Mouse (Mus musculus): Measurements from ENCODE around the gene C1qtnf2.

Gene C1qtnf2

DNA sequence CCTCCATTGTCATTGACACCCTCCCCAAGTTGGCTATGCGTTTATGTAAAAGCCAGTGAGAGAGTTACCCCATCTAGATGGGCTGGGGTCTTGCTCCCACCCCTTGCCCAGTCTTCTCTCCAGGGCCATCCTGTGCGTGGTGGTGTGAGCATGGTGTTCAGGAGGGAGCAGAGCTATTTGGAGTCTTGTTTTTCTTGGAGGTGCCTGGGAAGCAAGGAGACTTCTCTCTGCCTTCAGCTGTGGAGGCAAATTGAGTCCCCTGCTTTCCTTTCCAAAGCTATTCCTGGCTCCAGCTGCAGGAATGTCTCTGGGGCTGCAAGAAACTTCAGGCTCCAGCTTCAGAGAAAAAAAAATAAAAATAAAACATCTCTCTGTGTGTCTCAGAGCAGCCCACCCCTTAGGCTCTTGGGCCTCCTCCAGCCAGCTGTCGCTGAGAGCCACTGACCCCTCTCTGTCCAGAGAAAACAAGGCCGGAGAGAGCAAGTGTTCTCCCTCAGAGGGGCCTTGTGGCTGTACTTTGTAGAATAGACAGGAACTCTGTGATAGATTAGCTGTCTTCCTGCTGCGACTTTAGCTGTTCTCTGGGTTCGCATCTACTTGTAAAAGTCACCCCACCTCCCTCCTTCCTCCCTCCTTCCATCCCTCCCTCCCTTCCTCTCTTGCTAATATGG lies 9.2 kb downstream of the C1qtnf2 start:
- DNase-seq (ENCODE audit: low spot score) = no peak

DNA sequence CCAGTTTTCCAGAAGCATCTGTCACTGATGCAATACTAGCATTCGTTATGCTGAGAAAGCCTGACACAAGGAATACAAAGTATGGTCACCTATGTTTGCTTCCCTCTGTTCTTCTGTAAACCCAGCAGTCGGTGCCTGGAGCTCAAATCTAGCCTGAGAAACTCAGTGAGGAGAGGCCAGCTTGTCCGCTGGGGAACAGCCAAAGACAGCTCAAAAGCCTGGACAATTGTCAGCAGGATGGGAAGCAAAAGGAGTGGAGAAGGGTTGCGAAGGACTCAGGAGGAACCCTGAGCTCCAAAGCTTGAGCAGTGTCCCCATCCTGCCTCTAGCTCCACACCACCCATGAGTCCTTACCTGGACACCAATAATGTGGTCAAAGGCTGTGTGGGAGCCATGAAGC lies 10.0 kb downstream of the C1qtnf2 start:
- DNase-seq (ENCODE audit: low spot score) = no peak

DNA sequence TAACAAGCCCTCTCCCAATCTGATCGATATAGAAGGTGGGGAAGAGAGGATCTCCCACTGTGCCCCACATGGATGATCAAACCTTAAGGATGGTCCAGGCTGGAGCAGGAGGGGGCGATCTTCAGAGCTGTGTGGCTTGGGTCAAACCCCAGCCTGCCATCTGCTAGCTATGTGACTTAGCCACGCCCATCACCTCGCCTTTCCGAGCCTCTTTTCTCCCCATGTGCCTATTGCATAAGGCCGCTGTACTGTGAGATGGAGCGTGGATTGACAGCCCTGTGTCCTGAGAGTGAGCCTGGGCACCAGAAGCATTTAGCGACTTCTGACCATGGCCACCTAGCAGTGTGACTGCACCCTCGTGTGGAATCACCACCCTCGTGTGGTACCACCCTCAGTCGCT lies 10.6 kb downstream of the C1qtnf2 start:
- DNase-seq (ENCODE audit: low spot score) = no peak

DNA sequence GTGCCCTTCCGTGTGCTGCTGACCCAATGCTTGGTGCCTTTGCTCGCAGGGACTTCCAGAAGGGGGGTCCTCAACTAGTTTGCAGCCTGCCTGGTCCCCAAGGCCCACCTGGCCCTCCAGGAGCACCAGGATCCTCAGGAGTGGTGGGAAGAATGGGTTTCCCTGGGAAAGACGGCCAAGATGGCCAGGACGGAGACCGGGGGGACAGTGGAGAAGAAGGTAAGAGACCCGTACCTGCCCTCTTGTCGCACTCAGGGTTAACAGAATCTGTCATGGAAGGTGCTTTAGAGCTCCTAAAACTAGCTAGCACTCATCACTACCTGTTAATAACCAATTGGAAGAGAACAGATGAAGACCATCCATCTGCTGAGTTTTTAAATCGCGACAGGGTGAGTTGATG lies 11.8 kb downstream of the C1qtnf2 start:
- DNase-seq (ENCODE audit: low spot score) = no peak

DNA sequence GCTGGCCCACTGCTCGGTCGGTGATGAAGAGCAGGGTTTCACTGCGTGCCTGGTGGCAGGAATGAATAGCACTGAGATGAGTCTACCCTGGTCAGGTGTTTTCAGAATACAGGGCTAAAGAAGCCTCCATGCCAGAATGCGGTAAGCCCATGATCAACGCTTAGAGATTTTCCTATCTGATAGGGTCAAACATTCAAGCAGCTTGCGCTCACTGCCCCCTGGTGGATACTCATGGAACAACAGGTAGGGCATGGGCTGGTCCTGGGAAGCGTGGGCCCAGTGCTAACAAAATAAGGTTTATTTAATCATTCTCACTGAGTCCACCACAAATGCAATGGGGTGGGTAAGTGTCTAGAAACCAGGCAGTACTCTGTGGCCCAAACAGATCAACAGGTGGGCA lies 18.6 kb downstream of the C1qtnf2 start:
- peak; percentile 33 for DNase-seq (ENCODE audit: low spot score)

DNA sequence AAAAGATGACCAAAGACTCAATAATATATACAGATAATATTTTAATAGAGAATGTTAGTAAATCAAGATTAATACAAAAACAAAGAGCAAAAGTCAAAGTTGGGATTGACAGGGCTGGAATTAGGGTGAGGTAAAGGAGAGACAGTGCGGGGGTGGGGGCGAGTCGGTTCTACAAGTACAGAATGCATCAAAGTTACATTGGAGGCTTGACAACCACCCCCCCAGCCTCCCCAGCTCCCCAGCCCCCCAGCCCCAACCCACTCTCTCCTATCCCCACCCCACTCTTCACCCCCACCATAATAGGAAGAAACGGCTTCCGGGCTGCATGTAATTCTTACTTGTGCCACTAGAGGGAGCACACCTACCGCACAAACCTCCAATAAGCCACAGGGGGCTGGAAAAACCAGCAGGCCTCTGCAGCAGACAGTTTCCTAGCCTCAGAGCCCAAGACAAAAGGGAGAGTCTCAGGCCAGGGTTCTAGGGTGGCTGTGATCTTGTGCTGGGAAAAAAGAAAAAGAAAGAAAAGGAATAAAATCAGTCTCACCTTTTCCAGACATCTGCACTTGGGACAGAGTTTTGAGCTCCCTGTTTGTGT lies 19.8 kb downstream of the C1qtnf2 start:
- no peak for DNase-seq (ENCODE audit: low spot score)

DNA sequence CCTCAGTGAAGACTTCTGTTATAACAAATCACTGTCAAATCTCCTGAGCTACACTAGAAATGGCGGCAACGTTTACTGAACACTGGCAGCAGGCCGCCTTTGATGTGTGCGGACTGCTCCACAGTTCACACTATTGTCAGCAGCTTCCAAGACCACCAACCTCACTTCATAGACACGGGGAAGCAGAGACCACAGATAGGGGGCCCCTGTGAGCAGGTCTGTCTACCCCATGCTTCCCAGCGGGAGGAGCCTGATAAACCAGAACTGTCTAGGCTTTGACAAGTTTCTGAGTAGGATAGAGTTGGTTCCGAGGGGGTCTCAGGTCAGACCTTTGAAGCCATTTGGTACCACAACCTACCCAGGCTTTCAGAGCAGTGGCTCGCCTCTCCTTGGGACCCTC lies 21.0 kb downstream of the C1qtnf2 start:
- no peak for DNase-seq (ENCODE audit: low spot score)

DNA sequence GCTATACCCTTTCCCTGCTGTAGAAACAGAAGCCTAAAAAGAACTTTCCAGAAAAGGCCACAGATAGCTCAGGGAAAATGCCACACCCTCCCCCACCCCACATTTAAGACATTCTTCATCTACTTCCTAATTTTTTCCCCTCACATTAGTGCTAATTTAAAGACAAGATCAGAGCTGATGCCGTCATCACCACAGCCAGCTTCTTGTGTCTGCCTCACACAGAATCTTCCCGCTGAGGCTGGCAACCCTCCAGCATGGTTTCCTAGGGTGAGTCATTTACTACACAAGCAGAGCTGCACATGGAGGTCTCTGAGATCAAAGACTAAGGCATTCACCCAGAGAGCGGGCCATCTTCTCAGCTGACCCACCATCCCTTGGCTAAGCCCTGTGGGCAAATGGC lies 21.5 kb downstream of the C1qtnf2 start:
- no peak for DNase-seq (ENCODE audit: low spot score)

DNA sequence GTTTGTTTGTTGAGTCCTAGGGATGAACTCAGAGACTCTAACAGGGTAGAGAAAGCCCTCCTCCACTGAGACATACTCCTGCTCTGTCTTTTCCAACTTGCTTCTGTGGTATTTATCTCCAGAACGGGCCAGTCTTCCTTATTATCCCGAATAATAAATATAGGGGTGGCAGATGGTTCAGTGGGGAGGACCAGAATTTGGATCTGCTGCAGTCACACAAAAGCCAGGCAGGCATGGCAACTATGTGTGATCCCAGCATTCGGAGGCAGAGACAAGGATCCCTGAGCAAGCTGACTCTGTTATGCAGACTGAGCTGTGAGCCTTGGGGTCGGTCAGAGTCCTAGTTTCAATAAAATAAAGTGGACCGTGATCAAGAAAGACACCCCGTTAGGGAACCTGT lies 27.2 kb downstream of the C1qtnf2 start:
- DNase-seq (ENCODE audit: low spot score) = no peak

DNA sequence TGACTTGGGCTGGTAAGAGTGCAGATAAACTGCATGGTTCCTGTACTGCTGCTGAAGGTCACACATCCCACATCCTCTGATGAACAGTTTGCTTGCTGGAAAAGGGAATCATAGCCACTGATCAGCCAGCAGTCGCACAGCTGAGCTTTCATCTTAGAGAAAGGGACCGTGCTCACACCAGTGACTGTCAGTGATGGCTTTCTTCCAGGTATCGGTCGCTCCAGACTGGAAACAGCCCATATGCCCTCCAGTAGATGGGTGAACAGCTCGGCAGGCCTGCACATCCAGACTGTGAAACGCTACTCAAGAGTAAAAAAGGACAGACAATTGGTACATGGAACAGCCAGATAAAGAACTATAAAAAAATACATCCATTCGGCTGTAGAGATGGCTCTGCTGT lies 31.1 kb downstream of the C1qtnf2 start:
- no peak for DNase-seq (ENCODE audit: low spot score)

DNA sequence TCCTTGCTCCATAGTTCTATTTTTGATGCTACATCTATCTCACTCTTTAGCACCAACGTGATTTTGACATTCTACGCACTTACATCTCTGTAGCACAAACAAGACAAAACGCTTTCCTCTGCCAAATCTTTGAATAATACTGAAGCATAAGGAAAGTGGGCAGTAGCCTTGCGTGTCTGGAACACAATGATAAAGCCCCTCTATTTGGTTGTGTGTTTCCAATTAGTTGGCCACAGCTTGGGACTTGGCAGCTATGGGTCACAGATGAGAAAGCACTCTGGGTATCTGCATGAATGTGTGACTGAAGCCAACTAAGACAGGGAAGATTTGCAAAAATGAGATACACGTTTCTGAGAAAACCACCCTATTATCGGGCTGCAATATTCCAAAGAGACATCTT lies 33.9 kb downstream of the C1qtnf2 start:
- DNase-seq (ENCODE audit: low spot score) = no peak

DNA sequence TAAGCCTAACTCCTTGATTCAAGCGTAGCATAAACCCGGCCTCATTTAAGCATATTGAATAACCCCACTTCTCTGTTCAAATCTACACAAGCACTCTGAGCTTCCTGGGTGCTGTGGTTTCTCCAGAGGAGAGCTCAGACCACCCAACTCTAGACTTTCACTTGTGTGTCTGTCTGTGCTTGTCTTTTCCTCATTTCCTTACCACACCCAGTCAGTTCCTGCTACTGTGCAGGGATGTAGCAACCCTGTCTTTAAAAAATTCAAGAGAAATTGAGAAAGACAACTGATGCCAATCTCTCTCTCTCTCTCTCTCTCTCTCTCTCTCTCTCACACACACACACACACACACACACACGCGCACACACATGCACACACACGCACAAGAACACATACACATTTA lies 35.8 kb downstream of the C1qtnf2 start:
- DNase-seq (ENCODE audit: low spot score) = no peak

DNA sequence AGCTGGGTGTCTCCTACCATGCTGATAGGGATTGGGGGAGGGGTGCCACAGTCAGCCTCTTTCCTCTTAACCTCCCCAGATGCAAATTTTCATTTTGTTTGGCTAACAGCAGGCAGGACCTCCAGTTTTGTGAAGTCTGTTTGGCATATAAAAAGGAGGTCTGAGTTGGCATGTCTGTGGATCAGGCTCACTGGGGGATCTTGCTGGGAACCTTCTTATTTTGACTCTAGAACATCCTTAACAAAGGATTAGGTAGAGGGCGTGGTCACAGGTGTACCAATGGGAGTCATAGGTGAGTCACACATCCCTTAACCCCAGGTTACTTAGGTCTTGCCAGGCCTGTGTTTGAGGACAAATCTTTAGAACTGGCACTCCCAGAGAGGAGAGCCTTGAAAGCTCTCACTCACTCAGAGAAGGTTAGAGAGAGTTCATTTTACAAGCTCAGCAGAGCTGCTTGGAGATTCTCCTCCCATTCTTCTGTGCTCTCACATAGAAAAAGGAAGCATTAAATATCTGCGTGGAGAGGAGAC lies 38.6 kb downstream of the C1qtnf2 start:
- no peak for DNase-seq (ENCODE audit: low spot score)

DNA sequence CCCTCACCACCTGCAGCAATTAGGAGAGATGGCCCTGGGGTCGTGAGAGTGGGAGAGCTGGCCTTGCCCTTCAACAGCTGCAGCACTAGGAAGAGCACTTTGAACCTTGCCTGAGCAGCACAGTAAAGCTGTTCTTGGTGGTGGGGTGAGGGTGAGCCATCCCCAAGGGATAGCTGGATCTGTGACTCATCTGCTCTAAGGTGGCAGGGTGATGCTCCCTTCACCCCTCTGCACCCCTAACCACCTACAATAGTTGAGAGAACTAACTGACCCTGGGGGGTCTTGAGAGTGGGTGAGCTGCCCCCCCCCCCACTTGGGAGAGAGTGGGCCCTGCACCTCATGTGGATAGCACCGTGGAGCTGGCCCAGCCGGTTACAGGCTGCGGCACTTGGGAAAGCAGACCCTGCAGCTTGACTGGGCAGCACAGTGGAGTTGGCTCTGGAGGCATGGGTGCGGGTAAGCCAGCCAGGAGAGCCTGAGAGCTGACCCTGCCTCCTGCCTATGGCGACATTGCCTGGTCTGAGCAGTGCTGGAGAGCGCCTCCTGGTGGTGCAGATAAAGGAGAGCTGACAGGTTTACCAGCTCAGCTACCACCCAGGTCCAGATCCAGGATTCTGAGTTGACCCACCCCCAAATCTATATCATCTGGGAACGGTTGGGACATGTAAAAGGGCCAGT lies 42.4 kb downstream of the C1qtnf2 start:
- DNase-seq (ENCODE audit: low spot score) = no peak

DNA sequence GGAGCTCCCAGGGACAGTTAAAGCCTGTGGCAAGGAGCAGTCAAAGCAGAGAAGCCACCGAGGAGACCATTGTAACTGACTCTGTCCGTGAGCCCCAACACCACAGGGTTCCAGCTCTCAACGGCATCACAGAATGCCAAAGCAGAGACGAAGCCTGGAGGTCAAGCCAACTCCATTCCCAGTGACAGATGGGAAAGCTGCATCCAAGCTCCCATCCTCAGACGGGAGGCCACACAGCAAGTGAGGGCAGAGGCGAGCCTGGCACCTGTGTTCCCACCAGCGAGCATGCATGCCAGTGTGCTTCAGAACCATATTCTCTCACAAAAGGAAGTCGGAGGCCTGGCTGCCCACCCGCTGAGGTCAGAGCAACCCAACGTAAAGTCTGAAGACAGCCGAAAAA lies 43.6 kb downstream of the C1qtnf2 start:
- no peak for DNase-seq (ENCODE audit: low spot score)

DNA sequence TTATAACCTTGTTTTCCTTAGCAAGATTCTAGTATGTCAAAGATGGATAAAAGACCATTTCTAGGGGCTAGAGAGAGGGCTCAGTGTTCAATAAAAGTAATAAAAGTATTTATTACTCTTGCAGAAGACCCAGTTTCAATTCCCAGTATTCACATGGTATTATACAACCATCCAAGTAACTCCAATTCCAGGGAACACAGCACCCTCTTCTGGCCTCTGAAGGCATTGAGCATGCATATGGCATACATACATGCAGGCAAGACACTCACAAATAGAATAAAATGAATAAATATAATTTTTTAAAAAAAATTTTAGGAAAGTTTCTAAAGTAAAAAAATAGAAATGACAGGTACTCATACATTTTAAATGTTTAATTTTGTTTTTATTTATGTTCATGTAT lies 44.0 kb downstream of the C1qtnf2 start:
- DNase-seq (ENCODE audit: low spot score) = no peak

DNA sequence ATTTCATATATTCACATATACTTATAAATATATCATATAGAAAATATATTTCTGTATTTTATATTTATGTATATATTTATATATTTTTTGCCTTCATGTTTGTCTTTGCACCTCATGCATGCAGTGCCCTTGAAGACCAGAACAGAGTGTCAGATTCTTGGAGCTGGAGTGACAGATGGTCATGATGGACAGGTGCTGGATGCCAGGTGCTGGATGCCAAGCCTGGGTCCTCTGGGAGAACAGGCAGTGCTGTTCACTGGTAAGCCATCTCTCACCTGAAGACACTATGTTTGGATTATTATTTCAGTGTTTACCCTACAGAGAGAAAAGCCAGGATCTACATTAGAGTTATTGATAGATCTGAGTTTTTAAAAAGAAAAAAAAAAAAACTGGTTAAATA lies 44.7 kb downstream of the C1qtnf2 start:
- DNase-seq (ENCODE audit: low spot score) = no peak

DNA sequence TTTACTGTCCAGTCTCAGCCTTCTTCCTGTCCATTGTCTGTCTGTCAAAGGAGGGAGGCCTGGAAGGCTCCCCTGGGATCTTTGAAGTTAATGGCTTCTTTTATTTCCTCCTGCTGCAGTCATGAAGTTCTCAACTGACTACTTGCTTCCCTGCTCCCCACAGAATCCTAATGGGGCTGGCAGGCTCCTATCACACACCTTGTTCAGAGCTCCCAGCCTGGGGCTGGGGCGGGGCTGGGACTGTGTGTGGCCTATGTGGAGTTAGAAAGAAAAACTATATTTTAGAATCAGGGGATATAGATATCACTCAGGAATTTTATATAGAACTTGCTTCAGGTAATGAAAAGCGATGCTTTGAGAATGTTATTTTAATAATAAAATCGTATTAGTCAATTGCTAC lies 46.4 kb downstream of the C1qtnf2 start:
- no peak for DNase-seq (ENCODE audit: low spot score)

DNA sequence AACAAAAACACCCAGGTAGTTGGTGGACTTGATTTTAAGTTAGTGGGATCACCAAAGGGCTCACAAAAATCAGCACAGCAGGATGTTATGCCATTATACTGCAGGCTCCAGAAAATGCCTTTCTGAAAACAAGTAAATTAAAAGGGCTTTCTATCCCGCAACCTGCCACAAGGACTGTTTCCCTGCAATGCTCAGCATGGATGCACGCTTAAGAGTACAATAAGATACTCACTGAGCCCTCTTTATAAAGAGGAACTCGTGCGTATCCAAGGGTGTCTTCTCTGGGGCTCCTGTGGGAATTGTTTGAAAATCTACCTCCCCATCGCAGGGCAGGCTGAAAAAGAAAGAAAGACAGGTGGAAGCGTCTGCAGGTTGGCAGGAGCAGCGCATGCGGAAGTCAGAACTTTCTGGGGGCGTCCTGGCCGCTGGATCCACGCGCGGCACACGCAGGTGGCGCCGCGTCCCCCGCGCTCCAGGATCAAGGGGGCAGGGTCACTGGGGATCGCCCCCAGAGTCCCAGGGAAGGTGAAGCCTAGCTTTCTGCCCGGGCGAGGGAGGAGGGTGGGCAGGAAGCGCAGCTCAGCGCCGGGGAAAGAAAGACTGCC lies 54.1 kb downstream of the C1qtnf2 start:
- DNase-seq (ENCODE audit: low spot score) = no peak

DNA sequence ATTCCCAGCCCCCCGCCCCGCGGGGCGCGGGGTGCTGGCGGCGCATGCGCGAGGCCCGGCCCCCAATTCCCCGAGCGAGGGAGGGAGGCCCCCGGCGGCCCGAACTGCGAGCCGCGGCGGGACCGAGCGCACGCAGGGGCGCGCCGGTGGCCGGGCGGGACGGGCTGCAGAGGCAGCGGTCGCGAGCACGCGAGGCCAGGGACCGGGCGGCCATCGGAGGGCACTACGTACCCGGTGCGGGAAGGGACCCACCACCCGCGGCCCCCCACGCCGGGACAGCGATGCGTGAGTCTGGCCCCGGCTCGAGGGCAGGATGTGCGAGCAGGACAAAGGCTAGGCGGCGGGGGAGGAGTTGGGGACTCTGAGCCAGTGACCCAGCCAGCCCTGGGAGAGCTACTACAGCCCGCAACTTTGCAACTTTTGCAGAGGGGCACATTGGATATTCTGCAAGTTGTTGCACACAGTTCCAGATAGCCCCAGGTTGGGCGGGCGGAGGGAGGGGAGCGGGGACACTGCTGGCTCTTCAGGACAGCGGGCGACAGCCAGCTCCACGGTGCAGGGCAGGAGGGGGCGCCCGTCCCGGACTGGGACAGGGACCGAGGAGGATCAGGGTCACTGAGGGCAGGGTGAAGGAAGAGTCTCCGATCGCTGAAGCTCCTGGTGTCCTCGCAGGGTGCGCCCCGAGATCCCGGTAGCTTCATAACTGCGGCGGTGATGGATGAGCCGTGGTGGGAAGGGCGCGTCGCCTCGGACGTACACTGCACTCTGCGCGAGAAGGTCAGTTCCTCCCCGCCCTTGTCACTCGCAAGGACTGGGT lies 54.8 kb downstream of the C1qtnf2 start, which contains the start of gene Ccnjl:
Ccnjl (plus strand) TSS at position 102 of the 817 bp plus-strand sequence.
- peak; percentile 13 for DNase-seq (ENCODE audit: low spot score)

DNA sequence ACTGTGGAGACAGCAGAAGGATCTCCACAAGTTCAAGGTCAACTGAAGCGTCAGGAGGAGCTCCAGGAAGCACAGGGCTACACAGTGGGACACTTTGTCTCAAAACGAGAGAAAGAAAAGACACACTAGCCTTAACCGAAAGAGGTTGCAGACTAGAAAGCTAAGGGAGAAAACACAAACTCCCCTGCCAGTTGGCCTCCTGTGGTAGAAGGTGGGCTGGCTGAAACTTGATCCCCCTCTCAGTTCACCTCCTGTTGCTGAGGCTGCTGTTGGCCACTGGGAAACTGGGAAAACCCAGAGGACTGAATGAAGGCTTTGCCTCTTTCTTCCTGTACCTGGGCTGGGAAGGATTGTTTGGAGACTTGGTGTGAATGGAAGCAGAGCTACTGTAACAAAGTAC lies 56.0 kb downstream of the C1qtnf2 start:
- DNase-seq (ENCODE audit: low spot score) = no peak

DNA sequence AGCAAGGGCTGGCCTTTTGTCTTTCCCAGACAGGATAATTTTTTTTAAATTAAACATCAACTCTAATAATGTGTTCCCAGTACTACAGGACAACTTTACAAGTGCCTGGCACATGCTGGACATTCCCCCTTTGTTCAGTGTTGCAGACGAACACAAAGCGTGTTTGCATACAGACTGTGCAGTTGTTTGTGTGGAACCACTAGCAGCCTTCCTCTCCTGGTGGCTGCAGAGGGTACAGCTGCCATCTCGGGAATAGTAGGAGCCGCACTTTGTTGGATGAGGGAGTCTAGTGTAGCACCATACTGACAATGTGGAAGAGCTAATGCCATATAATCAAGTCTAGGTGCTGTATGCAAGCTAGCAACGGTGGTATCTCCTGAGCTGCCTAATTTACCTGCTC lies 57.5 kb downstream of the C1qtnf2 start:
- no peak for DNase-seq (ENCODE audit: low spot score)
